28 mouse cellular contexts compared by ENCODE assay signal in the genomic region with DNA sequence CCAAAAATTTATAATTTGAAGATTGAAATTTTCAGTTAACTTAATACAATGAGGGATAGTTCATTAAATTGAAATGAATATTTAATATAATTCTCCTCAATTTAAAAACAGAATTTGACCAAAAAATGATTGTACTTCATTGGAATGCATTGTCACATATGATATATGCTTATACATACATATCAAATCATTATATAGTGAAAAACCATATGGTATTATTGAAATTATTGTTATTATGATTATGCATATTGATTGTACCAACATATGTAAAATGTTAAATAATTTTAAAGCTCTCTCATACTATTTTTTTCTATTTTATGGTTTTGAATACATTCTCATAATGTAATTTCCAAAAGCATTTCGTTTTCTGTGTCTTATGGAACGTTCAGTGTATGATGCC. TPM values are rescaled to one million over a fixed set of nuclear protein-coding genes. Genes with fewer than 3 reads are reported as not detected.
"Had no signal": no experiment of that assay in that cellular context is flagged by ENCODE, and none has a peak within 500 bp of the region (broad histone marks: within the 10 kb centered on the region; RNA-seq: fewer than 3 reads in every experiment).

No protein-coding gene starts in this region.

- H3K9ac ChIP-seq: heart, embryonic 13.5 days; heart, embryonic 15.5 days; hindbrain, embryonic 13.5 days; hindbrain, embryonic 15.5 days; intestine, embryonic 15.5 days; kidney, embryonic 15.5 days; limb, embryonic 13.5 days; limb, embryonic 15.5 days; liver, embryonic 12.5 days; liver, embryonic 14.5 days had no signal

- H3K36me3 ChIP-seq: intestine, embryonic 15.5 days had no signal

- H3K27ac ChIP-seq: gastrocnemius, adult 2 months; heart, adult 2 months; heart, embryonic 13.5 days; heart, embryonic 15.5 days; hindbrain, embryonic 10.5 days; hindbrain, embryonic 13.5 days; hindbrain, embryonic 15.5 days; intestine, embryonic 15.5 days; kidney, embryonic 15.5 days; kidney, postnatal 0 days; limb, embryonic 13.5 days; limb, embryonic 15.5 days; liver, embryonic 12.5 days; liver, embryonic 14.5 days had no signal

- ATAC-seq: intestine, embryonic 15.5 days; liver, embryonic 12.5 days had no signal

- DNase-seq: gastrocnemius, adult 2 months; gastrocnemius, postnatal 10 days; gastrocnemius, postnatal 25 days; heart, adult 2 months; heart, postnatal 14 days; heart, postnatal 36 days; kidney, adult 11 months; kidney, adult 2 months; kidney, adult 9 months; kidney, postnatal 14 days; kidney, postnatal 36 days; layer of hippocampus, adult 9-11 months; layer of hippocampus, postnatal 36 days; left cerebral cortex, postnatal 4 days had no signal

- H3K4me1 ChIP-seq: heart, embryonic 13.5 days; heart, embryonic 15.5 days; hindbrain, embryonic 10.5 days; hindbrain, embryonic 13.5 days; hindbrain, embryonic 15.5 days; intestine, embryonic 15.5 days; kidney, embryonic 15.5 days; limb, embryonic 13.5 days; limb, embryonic 15.5 days; liver, embryonic 12.5 days had no signal

- H3K4me2 ChIP-seq: heart, embryonic 13.5 days; heart, embryonic 15.5 days; hindbrain, embryonic 13.5 days; hindbrain, embryonic 15.5 days; intestine, embryonic 15.5 days; kidney, embryonic 15.5 days; limb, embryonic 13.5 days; limb, embryonic 15.5 days; liver, embryonic 12.5 days had no signal

- H3K4me3 ChIP-seq: gastrocnemius, adult 2 months; heart, adult 2 months; heart, embryonic 13.5 days; heart, embryonic 15.5 days; hindbrain, embryonic 10.5 days; hindbrain, embryonic 13.5 days; hindbrain, embryonic 15.5 days; intestine, embryonic 15.5 days; kidney, embryonic 15.5 days; limb, embryonic 13.5 days; limb, embryonic 15.5 days; liver, embryonic 12.5 days had no signal

- H3K27me3 ChIP-seq: heart, embryonic 13.5 days; heart, embryonic 15.5 days; hindbrain, embryonic 13.5 days; hindbrain, embryonic 15.5 days; intestine, embryonic 15.5 days; kidney, embryonic 15.5 days; limb, embryonic 13.5 days; limb, embryonic 15.5 days; liver, embryonic 12.5 days had no signal

RNA-seq across cellular contexts. Expression of a gene that starts 30.8 kb away (rescaled TPM):
- polyA plus RNA-seq: heart, adult 2 months; large intestine, adult 2 months; liver, adult 2 months had no signal

RNA-seq across cellular contexts. Expression of a gene that starts 43.9 kb away (rescaled TPM):
- polyA plus RNA-seq: hindbrain, embryonic 13.5 days; kidney, adult 2 months; large intestine, adult 2 months; limb, embryonic 15.5 days; liver, adult 2 months had no signal
